Mouse (Mus musculus) G1E (cell line): ENCODE data around the gene Rpl29. TPM values are rescaled to one million over a fixed set of nuclear protein-coding genes. Genes with fewer than 3 reads are reported as not detected.

Source experiments
- ATAC-seq: 2 replicates; pipeline ENCODE4 v1.8.0; 2016; ENCODE audit warnings: mild to moderate bottlenecking; ENCODE audit not compliant: insufficient number of reproducible peaks, poor library complexity, low FRiP score, severe bottlenecking; ENCODE audit errors: extremely low read depth
- DNase-seq: peaks from one replicate; pipeline ENCODE4 v3.0.0; 2012; ENCODE audit warnings: low spot score
- H3K27me3 ChIP-seq: 2 replicates; pipeline ENCODE4 v1.6.1; 2012; ENCODE audit warnings: mild to moderate bottlenecking, low read length, inconsistent platforms; ENCODE audit not compliant: insufficient read depth
- H3K36me3 ChIP-seq: replicated peaks from 2 replicates; pipeline ENCODE3; 2012; ENCODE audit warnings: mild to moderate bottlenecking, inconsistent platforms
- H3K4me1 ChIP-seq: 2 replicates; pipeline ENCODE4 v1.6.1; 2012; ENCODE audit warnings: low read depth, low read length, inconsistent platforms, mixed read lengths; ENCODE audit not compliant: insufficient read depth
- H3K4me3 ChIP-seq: 2 replicates; pipeline ENCODE4 v1.5.1; 2012; ENCODE audit warnings: low read depth, mild to moderate bottlenecking, inconsistent platforms, low read length, moderate library complexity, mixed read lengths
- H3K9me3 ChIP-seq: replicated peaks from 2 replicates; pipeline ENCODE4 v1.6.1; 2012; ENCODE audit warnings: inconsistent platforms
- CTCF ChIP-seq: IDR thresholded peaks from 2 replicates; pipeline ENCODE4 v1.5.1; 2012; ENCODE audit warnings: low read depth, low read length, inconsistent platforms, mixed read lengths
- GATA1 ChIP-seq: IDR thresholded peaks from 2 replicates; pipeline ENCODE4 v1.6.1; 2012; ENCODE audit warnings: borderline replicate concordance, low read length, inconsistent platforms, mixed read lengths
- GATA2 ChIP-seq: IDR thresholded peaks from 2 replicates; pipeline ENCODE4 v1.6.1; 2012; ENCODE audit warnings: low read depth, low read length, inconsistent platforms, borderline replicate concordance
- POLR2AphosphoS5 ChIP-seq: IDR thresholded peaks from 2 replicates; pipeline ENCODE4 v1.6.1; 2012; ENCODE audit warnings: low read depth, low read length, inconsistent platforms; ENCODE audit not compliant: insufficient replicate concordance
- TAL1 ChIP-seq: conservative IDR thresholded peaks from 2 replicates; pipeline ENCODE4 v1.6.1; 2012; ENCODE audit warnings: low read depth, low read length, inconsistent platforms, mixed read lengths
- polyA plus RNA-seq: library from polyadenylated mRNA; stranded (reverse); fragments of >175 nt; gene quantifications from 2 replicates; pipeline ENCODE4 v1.2.3, GENCODE M21; 2012
- total RNA-seq, 2 experiments: library from RNA; stranded (forward) in 1 of 2; stranded (reverse) in 1 of 2; fragments of 200-1000 nt in 1 of 2; fragments of >200 nt in 1 of 2; fragmentation: Nextera tagmentation in 1 of 2; gene quantifications; 2 replicates each; pipeline ENCODE4 v1.2.3; 2014 to 2017

The Rpl29 gene
- total and polyA plus RNA-seq, 3 experiments = 29.5 to 149 (median 81.1) TPM

DNA sequence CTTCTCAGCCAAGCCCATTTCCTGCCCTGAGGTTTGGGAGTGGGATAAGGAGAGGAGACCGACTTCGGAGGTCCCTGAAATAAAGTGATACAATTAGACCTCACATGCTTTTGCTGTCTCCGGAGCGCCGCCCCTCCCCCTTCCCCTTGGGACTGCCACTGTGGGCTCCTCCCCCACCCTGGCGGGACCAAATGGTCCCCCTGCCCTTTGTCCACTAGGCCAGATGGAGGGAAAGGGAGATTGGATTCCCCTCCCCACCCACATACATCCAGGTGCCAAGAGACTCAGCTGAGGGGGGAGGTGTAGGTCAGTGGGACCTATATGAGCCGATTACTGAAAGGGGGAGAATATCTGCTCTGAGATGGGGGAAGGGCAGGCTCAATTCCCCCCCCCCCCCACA, 23.6 kb downstream of the Rpl29 start:
- Histone ChIP-seq H3K4me1 (peaks cover 60% of the 10 kb centered on the region), H3K36me3 (no peaks in the 10 kb centered on the region), H3K4me3 (peak overlapping the region; percentile 73), H3K9me3 (no peaks in the 10 kb centered on the region), H3K27me3 (peaks cover 76% of the 10 kb centered on the region)
- DNase-seq (no peak), ATAC-seq (no peak)
- no peak for TF ChIP-seq GATA2
- no peak for TF ChIP-seq TAL1
- no peak for TF ChIP-seq CTCF
- TF ChIP-seq POLR2AphosphoS5 = no peak
- no peak for TF ChIP-seq GATA1

DNA sequence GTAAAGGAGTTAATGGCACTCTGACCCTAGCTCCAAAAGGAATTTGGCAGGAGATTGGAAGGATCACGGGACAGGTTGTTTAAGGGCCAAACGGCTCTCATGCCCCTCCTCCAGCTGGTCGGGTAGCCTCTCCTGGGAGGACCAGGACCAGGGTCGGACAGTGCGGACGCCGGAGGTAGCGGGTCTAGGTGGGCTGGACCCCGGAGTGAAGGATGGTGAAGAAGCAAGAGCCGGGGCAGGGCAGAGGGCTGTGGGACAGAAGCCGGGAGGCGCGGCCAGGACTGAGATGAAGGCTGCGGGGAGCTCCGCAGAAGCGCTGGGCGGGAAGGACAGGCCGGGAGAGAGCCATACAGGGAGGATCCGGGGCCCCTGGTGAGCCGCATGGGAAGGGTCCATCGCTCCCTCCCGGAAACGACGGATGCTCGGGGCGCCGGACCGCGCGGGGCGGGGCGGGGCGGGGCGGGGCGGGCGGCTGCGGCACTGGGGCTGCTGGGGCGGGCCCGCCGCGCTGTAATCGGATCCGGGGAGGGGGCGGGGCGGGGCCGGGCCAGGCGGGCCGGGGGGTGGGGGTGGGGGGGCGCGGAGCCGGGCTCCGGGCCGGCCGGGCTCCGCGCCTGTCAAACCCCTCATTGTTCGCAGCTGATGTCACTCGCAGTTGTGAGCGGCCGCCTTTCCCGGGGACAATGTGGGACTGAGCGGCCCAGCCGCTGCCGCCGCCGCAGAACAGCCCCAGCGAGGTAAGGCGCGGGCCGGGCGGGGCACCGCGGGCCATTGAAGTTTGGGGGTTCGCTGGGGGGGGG, 24.2 kb downstream of the Rpl29 start, which contains the start of gene Pcbp4:
Gene Pcbp4, plus strand, starts transcription at position 21 of the 800 bp plus-strand sequence.
- peaks cover 54% of the 10 kb centered on the region for H3K4me1 ChIP-seq
- DNase-seq = peak; percentile 76
- peak; percentile 29 for ATAC-seq

DNA sequence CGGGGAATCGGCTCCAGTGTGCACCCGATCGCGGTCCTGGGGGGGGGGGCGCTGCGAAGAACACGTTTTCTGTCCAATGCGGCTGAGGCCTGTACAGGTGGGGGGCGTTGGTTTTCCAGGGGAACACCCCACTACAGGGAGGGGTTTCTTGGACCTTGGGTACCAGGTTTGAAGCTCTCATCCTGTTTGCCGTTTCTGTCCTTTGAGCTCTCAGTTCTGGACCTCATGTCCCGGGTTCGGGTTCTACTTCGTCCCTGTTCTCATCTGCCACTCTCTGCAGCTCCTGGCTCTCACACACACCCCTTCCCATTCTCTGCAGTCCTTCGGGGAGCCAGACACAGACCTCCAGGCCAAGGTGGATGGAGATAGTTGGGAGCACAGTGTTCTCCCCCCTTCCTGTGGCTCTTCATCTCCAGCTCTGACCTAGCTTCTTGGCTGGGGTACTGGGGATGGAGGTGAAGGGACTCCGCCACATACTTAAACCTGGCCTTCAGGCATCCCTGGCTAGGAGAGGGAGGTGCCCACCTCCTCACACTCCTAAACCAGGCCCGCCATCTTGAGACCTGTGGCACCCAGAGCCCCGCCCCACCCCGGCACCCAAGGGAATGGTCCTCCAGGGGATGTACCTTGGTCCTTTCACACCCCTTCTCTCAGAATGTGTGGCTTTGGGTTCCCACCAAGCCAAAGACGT, 25.0 kb downstream of the Rpl29 start:
- DNase-seq = no peak
- Histone ChIP-seq H3K36me3 (no peaks in the 10 kb centered on the region), H3K4me3 (peak overlapping the region; percentile 73), H3K9me3 (no peaks in the 10 kb centered on the region), H3K27me3 (peaks cover 86% of the 10 kb centered on the region), H3K4me1 (peaks cover 48% of the 10 kb centered on the region)
- TF ChIP-seq GATA2 = no peak
- TF ChIP-seq GATA1 = no peak
- TF ChIP-seq CTCF = no peak
- no peak for TF ChIP-seq TAL1
- no peak for TF ChIP-seq POLR2AphosphoS5
- no peak for ATAC-seq

More for the DNA sequence above, 24.2 kb downstream of the Rpl29 start, which contains the start of gene Pcbp4:
- TF ChIP-seq CTCF (no peak), TAL1 (no peak)
- peaks cover 82% of the 10 kb centered on the region for H3K27me3 ChIP-seq
- no peaks in the 10 kb centered on the region for H3K36me3 ChIP-seq
- H3K9me3 ChIP-seq = no peaks in the 10 kb centered on the region
- peak within 1 kb of the TSS; percentile 73 for H3K4me3 ChIP-seq

DNA sequence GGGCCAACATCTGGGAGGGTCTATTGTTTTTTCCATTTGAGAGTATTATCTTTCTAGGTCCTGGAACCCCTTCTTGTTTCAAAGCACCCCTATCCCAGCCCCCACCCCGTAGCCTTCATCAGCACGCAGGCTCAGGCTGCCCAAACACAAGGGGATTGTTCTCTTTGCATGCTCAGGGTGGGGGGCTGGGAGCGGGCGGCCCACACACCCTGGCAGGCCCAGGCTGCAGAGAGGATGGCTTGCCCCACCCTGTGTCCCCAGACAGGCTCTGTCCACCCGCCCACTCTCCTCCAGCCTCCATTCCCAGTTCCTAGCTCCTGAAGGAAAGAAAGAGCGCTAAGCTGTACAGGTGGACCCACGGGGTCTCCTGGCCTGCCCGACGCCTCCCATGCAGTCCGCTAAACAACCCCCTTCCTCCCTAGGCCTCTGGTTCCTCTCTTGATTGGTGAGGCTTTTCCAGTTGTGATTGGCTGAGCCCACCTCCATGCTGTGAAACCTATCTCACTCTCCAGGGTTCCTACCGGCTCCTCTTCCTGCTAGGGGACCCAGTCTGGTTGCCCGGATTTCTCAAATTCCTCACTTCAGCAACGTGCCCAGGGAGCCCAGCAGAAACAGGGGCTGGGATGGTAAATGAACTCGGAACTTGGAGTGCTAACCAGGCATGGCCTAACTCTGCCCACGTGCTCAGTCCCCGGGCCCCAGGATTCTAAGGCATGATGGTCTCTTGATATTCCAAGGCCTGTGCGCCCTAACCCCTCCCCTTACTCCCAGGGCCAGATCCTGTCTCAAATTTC, 25.8 kb downstream of the Rpl29 start:
- no peak for ATAC-seq
- H3K36me3 ChIP-seq = no peaks in the 10 kb centered on the region
- H3K4me3 ChIP-seq = no peak overlapping the region
- no peak for DNase-seq
- peaks cover 90% of the 10 kb centered on the region for H3K27me3 ChIP-seq
- H3K4me1 ChIP-seq = peaks cover 48% of the 10 kb centered on the region
- no peaks in the 10 kb centered on the region for H3K9me3 ChIP-seq
- no peak for TF ChIP-seq GATA1
- TF ChIP-seq TAL1 = no peak
- TF ChIP-seq POLR2AphosphoS5 = no peak
- no peak for TF ChIP-seq GATA2
- no peak for TF ChIP-seq CTCF

DNA sequence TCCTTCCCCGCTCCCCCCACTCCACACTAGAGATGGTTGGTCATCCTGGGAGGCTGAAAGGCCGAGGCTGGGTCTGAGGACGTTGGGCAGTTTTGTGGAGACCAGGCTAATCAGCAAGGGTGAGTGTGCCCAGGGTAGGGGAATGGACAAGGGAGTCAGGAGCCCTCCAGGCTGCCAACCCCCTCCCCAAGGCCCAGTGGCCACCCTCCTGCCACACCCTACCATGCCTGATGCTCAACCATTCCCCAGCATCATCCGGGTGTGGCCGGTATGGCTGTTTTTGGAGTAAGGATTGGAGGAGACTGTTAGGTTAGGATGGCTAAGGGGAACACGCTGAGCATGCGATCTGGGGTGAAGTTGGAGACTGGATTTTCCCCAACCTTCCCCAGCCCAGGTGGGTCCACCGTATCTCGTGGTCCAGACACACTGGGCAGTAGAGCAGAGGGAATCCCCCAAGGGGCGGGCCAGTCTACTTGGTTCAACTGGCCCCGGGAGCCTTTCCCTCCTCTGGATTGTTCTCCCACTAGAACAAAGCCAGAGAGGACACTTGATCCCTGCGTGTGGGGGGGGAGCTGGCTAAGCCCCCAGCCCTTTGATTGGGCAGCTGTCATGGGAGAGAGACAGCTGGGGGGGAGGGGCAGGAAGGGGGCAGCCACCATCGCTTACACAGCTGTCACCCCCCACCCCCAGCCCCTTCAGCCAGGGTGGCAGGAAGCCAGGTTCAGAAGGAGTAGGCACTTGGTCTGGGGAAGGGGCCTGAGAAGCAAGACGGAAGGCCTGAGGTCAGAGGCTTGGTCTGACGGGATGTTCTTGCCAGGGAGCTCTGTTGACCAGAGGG, 27.3 kb downstream of the Rpl29 start:
- Histone ChIP-seq H3K4me3 (no peak overlapping the region), H3K4me1 (peaks cover 35% of the 10 kb centered on the region)

More for the DNA sequence above, 27.3 kb downstream of the Rpl29 start:
- H3K36me3 ChIP-seq = no peaks in the 10 kb centered on the region
- ATAC-seq (no peak), DNase-seq (no peak)
- no peaks in the 10 kb centered on the region for H3K9me3 ChIP-seq
- no peak for TF ChIP-seq GATA2
- no peak for TF ChIP-seq POLR2AphosphoS5
- TF ChIP-seq TAL1 = no peak
- TF ChIP-seq GATA1 = no peak
- no peak for TF ChIP-seq CTCF
- peaks cover 86% of the 10 kb centered on the region for H3K27me3 ChIP-seq
